Mouse (Mus musculus) heart, adult 11 months (tissue): ENCODE results near the gene Stk38l.

Experiments
- DNase-seq: peaks from one replicate; pipeline ENCODE4 v3.0.0; 2022

Gene Stk38l

GRCm38 (mm10) chr6:146776610-146777389 lies 52.0 kb downstream of the Stk38l start:
- peak; percentile 98 for DNase-seq

GRCm38 (mm10) chr6:146778055-146778454 lies 53.3 kb downstream of the Stk38l start:
- no peak for DNase-seq

DNA sequence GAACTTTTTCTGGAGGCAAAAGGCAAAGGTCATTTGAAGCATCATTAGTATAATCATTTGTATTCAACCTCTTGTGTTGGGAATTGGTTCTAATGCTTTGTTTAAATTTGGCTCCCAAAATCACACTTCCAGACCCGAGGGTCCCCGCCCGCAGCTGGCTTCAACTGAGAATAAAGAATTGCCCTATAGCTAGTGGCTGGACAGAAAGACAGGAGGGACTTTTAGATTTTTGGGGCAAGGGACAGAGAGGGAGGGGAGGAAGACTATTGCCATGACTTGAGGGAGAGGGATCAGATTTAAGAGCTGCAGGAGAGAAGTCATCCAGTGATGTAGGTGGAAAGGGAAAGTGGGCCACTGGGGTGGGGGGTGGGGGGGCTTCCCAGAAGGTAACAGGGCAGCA lies 56.8 kb downstream of the Stk38l start:
- peak; percentile 74 for DNase-seq

- peak; percentile 94 for DNase-seq
These were observed 68.7 kb downstream of the Stk38l start for GRCm38 (mm10) chr6:146793527-146793926.

DNA sequence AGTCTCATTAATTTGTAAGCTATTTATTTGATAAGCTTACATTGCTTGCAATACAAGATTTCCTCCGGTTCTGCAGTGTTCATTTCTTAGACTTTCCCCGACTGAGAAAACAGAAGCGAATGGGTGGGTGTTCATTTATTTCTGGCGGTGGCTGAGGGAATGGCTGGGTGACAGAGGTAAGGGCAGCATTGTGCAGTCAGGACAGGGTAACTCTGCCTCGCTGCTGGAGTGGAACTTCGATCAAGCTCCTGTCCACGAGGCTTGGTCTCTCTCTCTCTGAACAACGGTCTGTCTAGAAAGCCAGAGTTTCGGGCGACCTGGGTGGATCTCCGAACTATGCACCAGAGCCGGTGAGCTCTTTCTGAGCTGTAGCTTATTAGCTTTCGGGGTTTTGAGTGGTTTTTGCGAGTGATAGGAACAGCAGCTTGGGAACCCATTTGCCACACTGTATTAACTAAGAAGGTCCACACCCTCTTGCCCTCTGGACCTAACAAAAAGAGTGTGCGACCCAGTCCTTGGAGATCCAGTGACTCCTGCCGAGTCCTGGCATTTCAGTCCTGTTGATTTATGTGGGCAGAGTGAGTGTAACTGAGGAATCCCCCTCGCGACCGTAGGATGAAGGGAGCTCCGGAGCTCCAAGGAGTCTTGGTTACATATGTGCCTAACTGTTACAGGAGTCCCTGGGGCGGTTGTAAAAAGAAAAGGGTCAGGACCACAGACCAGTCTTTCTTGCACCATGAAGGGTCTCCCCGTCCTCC lies 70.5 kb downstream of the Stk38l start:
- DNase-seq = peak; percentile 84

- peak; percentile 98 for DNase-seq
These were observed 71.2 kb downstream of the Stk38l start, which contains the start of gene Arntl2 for GRCm38 (mm10) chr6:146795924-146796545. Gene Arntl2 (plus strand): TSS chr6:146796055.

DNA sequence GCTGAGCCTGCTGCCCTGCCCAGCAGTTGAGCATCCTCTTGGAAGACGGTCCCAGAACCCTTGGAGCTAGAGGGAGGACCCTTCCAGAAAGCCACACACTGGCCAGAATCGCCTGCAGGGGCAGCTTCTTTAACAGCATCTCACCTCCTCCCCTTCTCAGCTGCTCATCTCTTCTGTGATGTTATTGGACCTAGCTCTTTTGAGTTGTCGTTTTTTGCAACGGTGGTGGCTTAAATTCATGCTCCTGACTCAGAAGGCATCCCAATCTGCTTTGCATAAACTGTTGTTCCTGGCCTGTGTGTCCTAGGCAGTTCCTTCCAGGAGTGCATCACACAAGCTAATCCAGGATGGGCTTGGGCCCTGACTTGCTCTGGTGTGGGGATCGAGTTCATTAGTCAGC lies 72.7 kb downstream of the Stk38l start:
- peak; percentile 87 for DNase-seq

GRCm38 (mm10) chr6:146809991-146810390 lies 85.2 kb downstream of the Stk38l start:
- DNase-seq = peak; percentile 86

- DNase-seq = no peak
These were observed 88.2 kb downstream of the Stk38l start for GRCm38 (mm10) chr6:146813007-146813406.

DNA sequence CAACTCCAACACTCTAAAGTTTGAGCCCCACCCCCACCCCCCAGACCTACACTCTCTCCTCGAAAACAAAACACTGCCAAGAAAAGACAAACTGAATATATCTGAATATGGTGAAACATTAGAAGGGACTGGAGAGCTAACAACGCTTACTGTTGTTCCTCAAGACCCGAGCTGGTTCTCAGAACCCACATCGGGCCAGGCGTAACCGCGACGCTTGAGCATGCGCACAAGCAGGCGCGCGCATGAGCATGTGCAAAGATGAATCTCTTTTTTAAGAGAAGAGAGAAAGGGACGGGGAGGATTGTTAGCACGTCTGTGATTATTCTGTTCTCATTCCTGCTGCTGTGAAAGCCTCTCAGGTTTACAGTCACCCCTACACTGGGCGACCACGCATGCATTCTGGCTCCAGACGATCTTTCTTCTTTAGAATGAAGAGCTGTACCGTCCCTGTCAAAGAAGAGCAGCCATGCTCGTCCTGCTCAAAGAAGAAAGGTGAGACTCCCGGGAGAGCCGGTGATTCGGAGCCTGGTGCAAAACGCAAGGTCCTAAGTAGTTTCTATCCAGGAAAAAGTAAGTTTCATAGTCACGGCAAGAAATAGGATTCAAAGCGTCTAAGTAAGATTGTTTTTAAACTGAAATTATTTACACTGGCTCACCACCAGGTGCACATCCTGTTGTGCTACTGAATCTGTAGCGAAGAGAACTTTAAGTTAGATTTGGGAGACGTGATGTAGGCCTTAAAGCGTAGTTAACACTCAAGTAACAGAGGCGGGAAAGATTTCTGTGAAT lies 95.6 kb downstream of the Stk38l start:
- DNase-seq = no peak

DNA sequence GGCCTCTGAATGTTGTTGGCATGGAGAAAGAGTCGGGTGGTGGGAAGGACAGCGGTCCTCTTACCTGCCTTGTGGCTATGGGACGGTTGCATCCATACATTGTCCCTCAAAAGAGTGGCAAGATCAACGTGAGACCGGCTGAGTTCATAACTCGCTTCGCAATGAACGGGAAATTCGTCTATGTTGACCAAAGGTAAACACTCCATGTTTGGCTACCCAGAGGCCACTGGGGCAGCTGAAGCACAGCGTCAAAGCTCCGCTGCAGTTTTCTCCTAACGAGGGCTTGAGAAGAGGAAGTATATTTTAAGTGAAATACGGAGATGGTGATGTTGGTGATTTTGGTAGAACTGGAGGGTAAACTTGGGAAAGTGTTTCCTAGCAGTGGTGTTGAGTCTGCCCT lies 97.2 kb downstream of the Stk38l start:
- no peak for DNase-seq

GRCm38 (mm10) chr6:146824727-146825486 lies 100.1 kb downstream of the Stk38l start:
- DNase-seq = no peak

GRCm38 (mm10) chr6:146825487-146825773 lies 100.6 kb downstream of the Stk38l start:
- no peak for DNase-seq
